Mouse (Mus musculus) liver, adult 2 months (tissue): ENCODE data around the gene Kmt2a. TPM values are rescaled to one million over a fixed set of nuclear protein-coding genes. Genes with fewer than 3 reads are reported as not detected.

Experiments
- DNase-seq: peaks from one replicate; pipeline ENCODE4 v3.0.0-alpha.2; 2011; ENCODE audit warnings: low read depth, low spot score; ENCODE audit errors: extremely low read depth
- H3K27ac ChIP-seq: fragments of 200-500 bp; replicated peaks from 2 replicates; pipeline ENCODE4 v1.5.1; 2012; ENCODE audit warnings: low read depth, mild to moderate bottlenecking, control low read depth, inconsistent platforms, low read length; ENCODE audit not compliant: insufficient read depth
- H3K27me3 ChIP-seq: fragments of 200-500 bp; 2 replicates; pipeline ENCODE4 v1.6.1; 2012; ENCODE audit warnings: mild to moderate bottlenecking, moderate library complexity, low read length, inconsistent platforms; ENCODE audit not compliant: control insufficient read depth, insufficient read depth
- H3K36me3 ChIP-seq: fragments of 200-500 bp; 2 replicates; pipeline ENCODE4 v1.6.1; 2012; ENCODE audit warnings: low read length, inconsistent platforms; ENCODE audit not compliant: control insufficient read depth, insufficient read depth
- H3K4me1 ChIP-seq: fragments of 200-500 bp; 2 replicates; pipeline ENCODE4 v1.6.1; 2011; ENCODE audit warnings: low read length; ENCODE audit not compliant: control insufficient read depth, insufficient read depth
- H3K4me3 ChIP-seq: fragments of 200-500 bp; 2 replicates; pipeline ENCODE4 v1.5.1; 2011; ENCODE audit warnings: low read depth, mild to moderate bottlenecking, control low read depth, low read length, moderate library complexity; ENCODE audit not compliant: insufficient read depth
- H3K79me2 ChIP-seq: fragments of 200-500 bp; 2 replicates; pipeline ENCODE4 v1.6.1; 2012; ENCODE audit warnings: inconsistent platforms, mild to moderate bottlenecking, low read length, moderate library complexity; ENCODE audit not compliant: control insufficient read depth, insufficient read depth
- H3K9ac ChIP-seq: fragments of 200-500 bp; 2 replicates; pipeline ENCODE4 v1.6.1; 2012; ENCODE audit warnings: low read depth, mild to moderate bottlenecking, control low read depth, inconsistent platforms, low read length
- CTCF ChIP-seq: fragments of 200-500 bp; IDR thresholded peaks from 2 replicates; pipeline ENCODE4 v1.5.1; 2011; ENCODE audit warnings: low read depth, low read length, control low read depth
- POLR2A ChIP-seq: fragments of 200-500 bp; IDR thresholded peaks from 2 replicates; pipeline ENCODE4 v1.6.1; 2011; ENCODE audit warnings: low read length, control low read depth; ENCODE audit not compliant: insufficient read depth; ENCODE audit errors: extremely low read depth
- WGBS: fragments of 180-500 bp; shearing (Covaris S2); methylation state at CpG from one replicate; pipeline ENCODE4 v1.1.7; 2018; 5-methylcytosine and 5-hydroxymethylcytosine counted together
- polyA plus RNA-seq: library from polyadenylated mRNA; depleted of rRNA; stranded (reverse); fragments of >200 nt; gene quantifications from 2 replicates; pipeline ENCODE4 v1.2.3, GENCODE M21; 2012
- total RNA-seq: library from RNA; depleted of rRNA; stranded (reverse); fragments of >200 nt; gene quantifications from 2 replicates; pipeline ENCODE4 v1.2.3, GENCODE M21; 2014

Gene Kmt2a
- total and polyA plus RNA-seq, 2 experiments, result 1.9 to 5.3 TPM

- Histone ChIP-seq H3K79me2 (no peaks in the 10 kb centered on the region), H3K27ac (no peak overlapping the region), H3K4me1 (no peaks in the 10 kb centered on the region), H3K27me3 (no peaks in the 10 kb centered on the region), H3K4me3 (no peak overlapping the region), H3K9ac (no peak overlapping the region), H3K36me3 (peaks cover 56% of the 10 kb centered on the region)
- TF ChIP-seq POLR2A (no peak), CTCF (no peak)
- DNase-seq, result no peak
- 81% methylated on average over 2 of the region's 2 CpGs for WGBS
Measured at GRCm38 (mm10) chr9:44830506-44830905, 50.6 kb downstream of the Kmt2a start.

GRCm38 (mm10) chr9:44828944-44829343 lies 52.2 kb downstream of the Kmt2a start:
- TF ChIP-seq CTCF, result no peak
- no peak for TF ChIP-seq POLR2A
- WGBS, result 95% methylated on average over 11 of the region's 11 CpGs

GRCm38 (mm10) chr9:44826660-44827059 lies 54.4 kb downstream of the Kmt2a start:
- H3K4me1 ChIP-seq, result no peaks in the 10 kb centered on the region
- H3K4me3 ChIP-seq, result no peak overlapping the region
- H3K36me3 ChIP-seq, result peaks cover 81% of the 10 kb centered on the region
- DNase-seq, result no peak
- WGBS, result 98% methylated on average over 7 of the region's 7 CpGs
- H3K9ac ChIP-seq, result no peak overlapping the region
- H3K27me3 ChIP-seq, result no peaks in the 10 kb centered on the region
- H3K27ac ChIP-seq, result no peak overlapping the region
- no peaks in the 10 kb centered on the region for H3K79me2 ChIP-seq
- TF ChIP-seq CTCF (no peak), POLR2A (no peak)

More at GRCm38 (mm10) chr9:44828944-44829343, 52.2 kb downstream of the Kmt2a start:
- no peak for DNase-seq
- Histone ChIP-seq H3K9ac (no peak overlapping the region), H3K4me3 (no peak overlapping the region), H3K79me2 (no peaks in the 10 kb centered on the region), H3K4me1 (no peaks in the 10 kb centered on the region), H3K27me3 (no peaks in the 10 kb centered on the region), H3K36me3 (peaks cover 69% of the 10 kb centered on the region), H3K27ac (no peak overlapping the region)

- Histone ChIP-seq H3K4me1 (peaks cover 7% of the 10 kb centered on the region; the same call in 1 of the 2 replicates), H3K27me3 (no peaks in the 10 kb centered on the region), H3K79me2 (no peaks in the 10 kb centered on the region), H3K36me3 (peaks cover 65% of the 10 kb centered on the region), H3K27ac (no peak overlapping the region), H3K4me3 (no peak overlapping the region), H3K9ac (no peak overlapping the region)
- no peak for TF ChIP-seq CTCF
- no peak for TF ChIP-seq POLR2A
- peak; percentile 19 for DNase-seq
- 73% methylated on average over 15 of the region's 15 CpGs for WGBS
Measured at GRCm38 (mm10) chr9:44819920-44820827, 60.9 kb downstream of the Kmt2a start.

GRCm38 (mm10) chr9:44817522-44817921 lies 63.6 kb downstream of the Kmt2a start:
- WGBS, result 89% methylated on average over 5 of the region's 5 CpGs
- no peak overlapping the region for H3K4me3 ChIP-seq
- TF ChIP-seq POLR2A, result no peak
- TF ChIP-seq CTCF, result no peak
- H3K4me1 ChIP-seq, result peaks cover 7% of the 10 kb centered on the region; the same call in 1 of the 2 replicates
- H3K27me3 ChIP-seq, result no peaks in the 10 kb centered on the region
- no peak for DNase-seq
- H3K36me3 ChIP-seq, result peaks cover 63% of the 10 kb centered on the region
- no peaks in the 10 kb centered on the region for H3K79me2 ChIP-seq
- H3K9ac ChIP-seq, result no peak overlapping the region
- H3K27ac ChIP-seq, result no peak overlapping the region

GRCm38 (mm10) chr9:44814179-44814578 lies 66.9 kb downstream of the Kmt2a start:
- no peak for DNase-seq
- no peaks in the 10 kb centered on the region for H3K27me3 ChIP-seq
- H3K79me2 ChIP-seq, result no peaks in the 10 kb centered on the region
- no peak overlapping the region for H3K4me3 ChIP-seq
- no peak for TF ChIP-seq POLR2A
- TF ChIP-seq CTCF, result no peak
- peaks cover 64% of the 10 kb centered on the region for H3K36me3 ChIP-seq
- H3K4me1 ChIP-seq, result peaks cover 7% of the 10 kb centered on the region; the same call in 1 of the 2 replicates
- 94% methylated on average over 8 of the region's 8 CpGs for WGBS
- H3K9ac ChIP-seq, result no peak overlapping the region
- H3K27ac ChIP-seq, result no peak overlapping the region
